Mouse (Mus musculus) gastrocnemius, postnatal 14 days (tissue): ENCODE results near the gene Hsp90ab1. TPM values are rescaled to one million over a fixed set of nuclear protein-coding genes. Genes with fewer than 3 reads are reported as not detected.

Experiments
- DNase-seq: peaks from one replicate; pipeline ENCODE4 v3.0.0; 2021; ENCODE audit warnings: mixed read lengths
- intact Hi-C: fragments of 180-260 bp; cut with DNase I; formaldehyde crosslinking; loops from one replicate; pipeline ENCODE4 v1.15.1; 2025; ENCODE audit warnings: low total_unique reads
- total RNA-seq, 2 experiments: library from RNA; stranded (reverse); gene quantifications; 2 replicates each; pipeline ENCODE4 v1.2.3; 2021

Gene Hsp90ab1
- total RNA-seq, 2 experiments from 2014 or later: 735 to 778 TPM

- no peak for DNase-seq
- intact Hi-C loops: no loop called here
Measured at GRCm38 (mm10) chr17:45598376-45598775, 25.3 kb upstream of the Hsp90ab1 start.

- DNase-seq: no peak
- intact Hi-C loops: no loop called here
Measured at GRCm38 (mm10) chr17:45597787-45598186, 24.7 kb upstream of the Hsp90ab1 start.

DNA sequence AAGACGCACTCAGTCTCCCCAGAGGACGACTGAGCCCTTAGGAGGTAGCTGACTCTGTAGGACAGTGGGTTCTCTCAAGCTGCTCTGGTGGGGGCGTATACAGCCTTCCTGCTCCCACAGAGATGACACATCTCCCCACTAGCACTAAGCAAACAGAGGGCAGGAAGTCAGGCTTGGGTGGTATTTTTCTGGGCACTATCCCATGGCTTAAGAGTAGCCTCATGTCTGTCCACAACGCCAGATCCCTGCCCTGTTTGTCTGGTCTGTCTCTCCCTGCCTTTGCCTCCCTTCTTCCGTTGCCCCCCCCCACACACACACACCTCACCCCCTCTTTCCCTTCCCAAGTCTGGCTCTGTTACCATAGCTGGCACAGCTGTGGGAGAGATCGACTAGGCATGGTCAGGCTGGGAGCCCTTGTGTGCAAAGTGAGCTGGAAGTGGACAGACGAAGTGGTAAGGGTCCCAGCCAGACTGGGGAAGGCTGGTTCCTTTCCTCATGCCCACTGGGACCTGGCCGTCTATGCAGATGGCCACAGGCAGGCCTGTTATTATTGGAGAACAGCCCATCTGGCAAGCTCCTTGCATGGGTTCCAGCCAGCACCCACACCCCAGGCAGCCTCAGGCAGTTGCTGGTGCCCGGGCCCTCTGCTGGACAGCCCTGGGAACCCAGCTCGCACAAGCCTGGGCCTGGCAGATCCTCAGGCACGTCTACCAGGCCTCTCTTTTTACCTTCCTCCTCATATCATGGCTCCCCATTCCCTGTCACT lies 23.7 kb upstream of the Hsp90ab1 start:
- intact Hi-C loops: no loop called here
- DNase-seq: peak; percentile 90

DNA sequence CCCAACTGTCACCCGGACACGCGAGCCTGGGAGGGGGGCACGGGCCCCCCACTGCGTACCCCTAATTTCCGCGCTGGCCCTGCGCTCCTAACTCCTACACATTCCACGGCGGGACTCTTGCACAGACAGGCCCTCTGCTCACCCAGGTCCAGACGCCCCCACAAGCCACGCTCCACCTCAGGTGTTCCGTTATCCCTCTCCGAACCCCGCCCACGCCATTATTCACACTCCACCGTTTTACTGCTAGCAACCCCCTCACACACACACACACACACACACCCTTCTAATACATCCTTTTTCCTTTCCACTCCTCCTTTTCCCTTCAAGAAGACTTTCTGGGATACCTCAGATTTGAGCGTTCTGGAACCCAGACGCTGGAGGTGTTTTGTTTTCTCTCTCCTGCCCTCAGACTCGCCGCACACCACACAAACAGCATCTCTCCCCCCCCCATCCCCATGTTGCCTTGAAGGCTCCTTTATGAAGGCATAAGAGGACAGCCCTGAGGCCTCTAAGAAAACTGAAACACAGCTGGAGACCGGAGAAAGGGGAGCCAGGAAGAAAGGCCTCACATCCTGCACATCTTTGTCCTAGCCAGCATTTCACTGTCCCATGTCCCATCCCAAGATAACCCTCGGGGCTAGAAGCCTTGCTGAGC lies 22.8 kb upstream of the Hsp90ab1 start:
- intact Hi-C loops: no loop called here
- no peak for DNase-seq

- intact Hi-C loops: loop anchor here (5.0 kb wide), 1 partner anchor 32 kb away; no protein-coding TSS in a partner anchor
- DNase-seq: peak; percentile 90
Measured at GRCm38 (mm10) chr17:45594881-45595735, 22.0 kb upstream of the Hsp90ab1 start.

GRCm38 (mm10) chr17:45594195-45594594 lies 21.1 kb upstream of the Hsp90ab1 start:
- no peak for DNase-seq
- intact Hi-C loops: loop anchor here (5.0 kb wide), 1 partner anchor 33 kb away; no protein-coding TSS in a partner anchor

DNA sequence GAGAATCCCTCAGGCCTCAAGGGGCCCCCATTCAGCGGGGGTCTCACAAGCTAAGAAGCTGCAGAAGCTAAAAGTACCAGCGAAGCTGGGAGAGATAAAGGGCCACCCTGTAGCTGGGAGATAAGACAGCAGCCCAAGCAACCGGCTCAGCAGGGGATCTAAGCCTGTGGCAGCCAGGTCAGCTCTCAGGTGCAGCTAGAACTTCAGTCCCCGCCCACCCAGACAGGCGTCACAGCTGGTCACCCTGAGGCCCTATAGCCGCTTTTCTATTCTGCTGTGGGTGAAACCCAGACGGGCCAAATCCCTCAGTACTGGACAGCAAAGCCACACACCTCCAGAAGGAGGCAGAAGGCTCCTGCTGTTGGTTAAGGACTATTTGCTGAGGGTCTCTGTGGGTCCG lies 20.4 kb upstream of the Hsp90ab1 start:
- intact Hi-C loops: loop anchor here (5.0 kb wide), 1 partner anchor 34 kb away; no protein-coding TSS in a partner anchor
- DNase-seq: no peak

DNA sequence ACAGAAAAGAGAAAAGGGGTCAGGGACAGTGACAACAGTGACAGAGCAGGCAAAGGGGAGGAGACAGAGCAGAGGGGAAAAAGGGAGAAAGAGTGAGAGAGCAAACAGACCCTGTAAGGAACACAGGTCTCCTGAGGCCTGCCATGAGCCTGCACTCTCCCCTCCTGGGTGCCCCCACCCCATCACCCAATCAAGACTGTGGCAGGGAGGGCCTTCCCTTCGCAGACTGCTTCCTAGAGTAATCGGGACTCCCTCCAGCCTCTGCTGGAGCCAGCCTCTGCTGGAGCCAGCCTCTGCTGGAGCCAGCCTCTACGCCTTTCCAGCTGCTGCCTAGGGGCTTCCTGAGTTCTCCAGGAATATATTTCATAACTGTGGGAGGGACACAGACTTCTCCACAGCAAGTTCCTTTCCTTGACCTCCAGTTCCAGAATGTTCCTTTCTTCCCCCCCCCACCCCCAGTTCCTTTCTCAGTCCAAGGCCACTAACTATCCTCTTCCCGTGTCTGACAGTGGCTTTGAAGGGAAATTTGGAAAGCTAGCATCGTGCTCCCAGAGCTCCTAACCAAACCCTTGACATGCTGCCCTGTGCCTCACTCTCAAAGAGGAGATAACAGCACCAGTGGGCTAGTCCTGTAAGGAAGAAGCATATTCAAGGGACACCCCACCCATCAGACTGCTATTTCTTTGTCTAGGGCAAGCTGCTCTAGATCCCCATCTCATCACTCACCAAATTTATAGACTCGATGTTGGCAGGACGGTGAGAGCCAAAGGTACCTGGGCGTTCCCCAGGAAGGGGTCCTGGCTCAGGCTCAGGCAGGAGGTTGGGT lies 19.7 kb upstream of the Hsp90ab1 start:
- intact Hi-C loops: loop anchor here (5.0 kb wide), 1 partner anchor 34 kb away; no protein-coding TSS in a partner anchor
- peak; percentile 73 for DNase-seq

- intact Hi-C loops: loop anchor here (5.0 kb wide), 1 partner anchor 35 kb away; no protein-coding TSS in a partner anchor
- peak; percentile 87 for DNase-seq
Measured at GRCm38 (mm10) chr17:45591701-45592605, 18.9 kb upstream of the Hsp90ab1 start.

GRCm38 (mm10) chr17:45590410-45590809 lies 17.3 kb upstream of the Hsp90ab1 start:
- DNase-seq: no peak
- intact Hi-C loops: loop anchor here (5.0 kb wide), 1 partner anchor 37 kb away; no protein-coding TSS in a partner anchor

- intact Hi-C loops: loop anchor here (5.0 kb wide), 1 partner anchor 37 kb away; no protein-coding TSS in a partner anchor
- DNase-seq: no peak
Measured at GRCm38 (mm10) chr17:45589844-45590243, 16.8 kb upstream of the Hsp90ab1 start.

DNA sequence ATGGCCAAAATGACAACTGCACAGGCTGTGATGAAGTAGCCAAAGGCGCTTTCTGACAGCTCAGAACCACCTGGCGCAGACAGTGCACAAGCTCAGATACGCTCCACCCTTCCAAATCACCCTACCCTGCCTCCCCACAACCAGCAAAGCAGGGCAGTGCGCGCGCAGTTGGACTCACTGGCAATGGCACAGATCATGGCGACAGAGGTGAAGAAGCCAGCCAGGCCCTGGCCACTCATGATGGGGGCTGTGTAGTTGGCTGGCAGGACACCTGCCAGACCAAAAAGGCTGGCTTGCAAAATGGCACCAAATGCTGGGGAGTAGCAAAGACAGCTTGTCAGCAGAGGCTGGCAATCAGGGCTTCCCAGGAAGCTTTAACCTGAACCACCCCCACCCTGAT lies 16.2 kb upstream of the Hsp90ab1 start:
- intact Hi-C loops: no loop called here
- no peak for DNase-seq

DNA sequence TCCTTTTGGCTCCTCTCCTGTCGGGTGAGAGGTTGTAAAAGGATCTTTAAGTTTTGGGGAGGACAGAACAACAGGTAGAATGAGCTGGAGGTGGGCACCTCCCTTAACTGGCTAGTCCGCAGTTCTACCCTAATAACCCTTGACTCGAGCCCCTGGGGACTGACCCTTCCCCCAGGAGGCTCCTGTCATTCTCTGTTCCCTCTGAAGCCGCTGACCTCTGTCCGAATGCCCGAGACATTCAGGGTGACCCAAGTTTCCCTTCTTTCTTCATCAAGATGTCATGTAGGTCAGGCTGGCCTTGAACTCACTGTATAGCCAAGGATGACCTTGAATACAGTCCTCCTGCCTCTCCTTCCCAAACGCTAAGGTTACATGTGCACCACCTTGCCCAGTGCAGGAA lies 15.3 kb upstream of the Hsp90ab1 start:
- DNase-seq: no peak
- intact Hi-C loops: no loop called here

DNA sequence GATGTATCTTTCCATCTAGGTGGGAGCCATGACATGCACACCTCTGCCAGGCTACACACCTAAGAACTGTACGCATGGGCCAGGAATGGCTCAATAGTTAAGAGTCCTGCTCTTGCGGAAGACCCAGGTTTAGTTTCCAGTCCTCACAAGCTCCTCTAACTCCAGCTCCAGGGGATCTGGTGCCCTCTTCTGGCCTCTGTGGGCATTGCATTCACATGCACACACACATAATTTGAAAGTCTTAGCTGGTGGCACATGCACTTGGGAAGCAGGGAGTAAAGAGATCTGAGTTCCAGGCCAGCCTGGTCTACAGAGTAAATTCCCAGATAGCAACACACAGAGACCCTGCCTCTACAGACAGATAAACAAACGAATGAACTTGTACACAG lies 13.4 kb upstream of the Hsp90ab1 start:
- intact Hi-C loops: no loop called here
- no peak for DNase-seq

DNA sequence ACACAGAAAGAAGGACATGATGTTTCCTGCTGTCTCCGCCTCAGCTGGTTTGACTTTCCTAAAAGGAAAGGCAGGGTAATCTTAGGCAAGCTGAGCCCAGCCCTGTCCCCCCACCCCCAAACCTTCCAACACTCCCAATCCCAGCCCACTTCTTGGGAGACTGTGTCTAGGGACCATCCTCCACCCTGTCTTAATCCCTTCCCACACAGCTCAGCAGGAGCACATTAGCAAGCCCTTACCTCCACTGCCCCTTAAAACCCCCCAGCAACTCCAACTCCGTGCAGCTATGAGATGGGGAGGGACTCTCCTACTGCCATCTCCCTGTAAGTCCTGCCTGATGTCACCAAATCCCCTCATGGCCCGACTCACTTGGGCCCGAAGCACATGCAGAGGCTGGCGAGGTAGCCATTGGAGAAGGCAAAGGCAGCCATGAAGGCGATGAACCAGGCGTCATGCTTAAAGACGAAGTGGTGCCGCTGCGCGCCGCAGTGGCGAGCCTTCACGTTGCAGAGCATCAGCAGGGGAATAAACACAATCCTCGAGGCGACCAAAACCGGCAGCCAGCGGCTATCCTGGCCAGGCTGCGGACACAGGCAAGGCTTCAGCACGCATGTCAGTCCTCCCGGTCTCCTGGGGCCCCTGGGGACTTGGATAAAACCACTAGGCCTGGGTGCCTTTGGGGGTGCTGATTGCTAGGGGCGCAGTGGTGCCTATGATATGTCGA lies 12.8 kb upstream of the Hsp90ab1 start:
- intact Hi-C loops: no loop called here
- no peak for DNase-seq

DNA sequence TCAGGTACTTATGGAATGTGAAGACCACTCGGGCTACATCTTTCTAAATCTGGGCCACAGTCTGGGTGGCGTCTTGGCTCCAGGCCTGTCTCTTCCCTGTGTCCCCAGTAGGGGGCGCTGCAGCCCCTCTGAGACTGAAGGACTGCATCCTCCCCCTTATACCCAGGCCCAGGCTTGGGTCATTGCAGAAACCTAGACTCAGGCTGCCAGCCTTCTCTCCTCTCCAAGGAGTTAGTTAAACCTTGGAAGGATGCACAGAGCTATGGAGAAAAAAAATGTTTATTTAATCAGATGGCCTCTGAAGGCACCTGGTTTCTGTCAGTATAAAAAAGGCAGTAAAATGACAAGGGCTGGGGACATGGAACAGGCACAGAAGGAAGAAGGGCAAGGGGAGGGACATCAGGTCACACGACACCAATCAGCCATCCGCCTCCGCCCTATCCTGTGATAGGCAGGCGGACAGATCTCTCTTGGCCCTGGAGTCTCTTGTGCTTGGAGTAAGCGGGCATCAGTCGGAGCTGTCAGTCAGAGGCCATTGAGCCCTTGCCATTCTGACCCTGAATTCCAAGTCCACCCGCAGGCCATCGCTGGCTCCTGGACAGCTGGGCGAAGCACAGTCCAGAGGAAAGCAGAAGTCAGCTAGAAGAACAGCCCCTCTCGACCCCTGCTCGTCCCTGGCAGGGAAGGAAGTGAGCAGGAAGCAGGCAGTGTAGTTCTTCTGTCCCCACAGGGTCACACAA lies 12.0 kb upstream of the Hsp90ab1 start:
- intact Hi-C loops: loop anchor here (5.0 kb wide), 1 partner anchor 47 kb away; no protein-coding TSS in a partner anchor
- DNase-seq: peak; percentile 85
